Mouse (Mus musculus) ES-E14 (cell line): ENCODE measurements around the gene Per1. TPM values are rescaled to one million over a fixed set of nuclear protein-coding genes. Genes with fewer than 3 reads are reported as not detected.

Source experiments
- DNase-seq: peaks from one replicate; pipeline ENCODE4 v3.0.0-alpha.2; 2013; ENCODE audit warnings: low read depth, low spot score
- H3K27ac ChIP-seq: 2 replicates; pipeline ENCODE4 v1.5.1; 2012; ENCODE audit warnings: low read depth, mild to moderate bottlenecking, low read length, moderate library complexity, mixed read lengths; ENCODE audit not compliant: poor library complexity, insufficient read depth, severe bottlenecking
- H3K36me3 ChIP-seq: 2 replicates; pipeline ENCODE4 v1.6.1; 2012; ENCODE audit warnings: mild to moderate bottlenecking, low read length, moderate library complexity, mixed read lengths; ENCODE audit not compliant: control insufficient read depth, poor library complexity, insufficient read depth, severe bottlenecking
- H3K4me1 ChIP-seq, 2 experiments: fragments of 150-350 bp in 1 of 2; sonication (generic) in 1 of 2; 2 replicates each; pipeline ENCODE4 v1.6.1; 2012; ENCODE audit warnings: low read length in 2 of 2, mild to moderate bottlenecking in 1 of 2, mixed read lengths in 1 of 2; ENCODE audit not compliant: control insufficient read depth in 2 of 2, insufficient read depth in 2 of 2, poor library complexity in 1 of 2
- H3K4me3 ChIP-seq, 2 experiments: fragments of 150-350 bp in 1 of 2; sonication (generic) in 1 of 2; 2 replicates each; pipeline ENCODE4 v1.5.1; 2012; ENCODE audit warnings: low read length in 2 of 2, low read depth in 1 of 2, mild to moderate bottlenecking in 1 of 2, mixed read lengths in 1 of 2; ENCODE audit not compliant: insufficient read depth in 1 of 2, poor library complexity in 1 of 2, severe bottlenecking in 1 of 2
- H3K9ac ChIP-seq: 2 replicates; pipeline ENCODE4 v1.6.1; 2012; ENCODE audit warnings: low read depth, mild to moderate bottlenecking, low read length, mixed read lengths; ENCODE audit not compliant: poor library complexity, insufficient read depth, severe bottlenecking
- H3K9me3 ChIP-seq: fragments of 150-350 bp; sonication (generic); 2 replicates; pipeline ENCODE4 v1.6.1; 2012; ENCODE audit warnings: low read depth, mild to moderate bottlenecking, low read length; ENCODE audit not compliant: control insufficient read depth, insufficient read depth
- CHD2 ChIP-seq: IDR thresholded peaks from 2 replicates; pipeline ENCODE4 v1.6.1; 2014; ENCODE audit warnings: mild to moderate bottlenecking, low read depth, low read length, inconsistent platforms
- HCFC1 ChIP-seq: IDR thresholded peaks from 2 replicates; pipeline ENCODE4 v1.6.1; 2012; ENCODE audit warnings: low read length, inconsistent platforms, borderline replicate concordance; ENCODE audit not compliant: insufficient read depth
- MAFK ChIP-seq: IDR thresholded peaks from 2 replicates; pipeline ENCODE4 v1.6.1; 2014; ENCODE audit warnings: mild to moderate bottlenecking, low read depth, low read length, inconsistent platforms; ENCODE audit not compliant: insufficient read depth
- ZC3H11A ChIP-seq: IDR thresholded peaks from 2 replicates; pipeline ENCODE4 v1.6.1; 2012; ENCODE audit warnings: low read depth, mild to moderate bottlenecking, inconsistent platforms, low read length, borderline replicate concordance
- ZNF384 ChIP-seq: IDR thresholded peaks from 2 replicates; pipeline ENCODE4 v1.6.1; 2012; ENCODE audit warnings: low read depth, low read length, inconsistent platforms
- in situ Hi-C, 2 experiments: fragments of 600-800 bp; cut with MboI; formaldehyde crosslinking; loops; one replicate each; pipeline ENCODE4 v1.15.1; 2025; ENCODE audit warnings: low sequenced_read_pairs in 2 of 2, inconsistent platforms in 1 of 2; ENCODE audit not compliant: unreplicated experiment in 2 of 2
- total RNA-seq: library from RNA; depleted of rRNA; stranded (reverse); fragments of 300-350 nt; gene quantifications from 2 replicates; pipeline ENCODE4 v1.2.3, GENCODE M21; 2012

The Per1 gene
- total RNA-seq, 1 experiment, result 6.0 TPM

DNA sequence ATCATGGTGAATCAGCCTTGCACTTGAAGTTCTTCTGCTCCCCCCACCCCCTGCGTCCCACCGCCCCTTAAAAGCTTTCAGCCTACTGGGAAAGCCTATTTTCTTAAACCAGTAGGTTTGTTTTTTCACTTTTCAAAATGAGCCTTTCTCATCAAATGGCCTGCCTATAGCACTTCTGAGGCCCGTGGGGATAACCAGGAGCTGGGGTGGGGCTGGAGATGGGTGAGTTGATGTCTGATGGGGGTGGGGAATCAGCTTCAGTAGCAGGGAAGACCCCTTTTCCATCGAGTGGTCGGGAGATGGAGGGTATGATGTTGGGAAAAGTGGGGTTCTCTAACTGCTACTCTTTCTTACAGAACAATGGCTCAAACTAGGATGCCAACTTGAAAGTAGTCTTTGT is 21.8 kb downstream of the Per1 start:
- in situ Hi-C loops, result no loop called here
- H3K4me3 ChIP-seq, result no peak overlapping the region
- DNase-seq, result no peak
- peaks cover 0 to 4% of the 10 kb centered on the region in 2 experiments; a peak in 1 of 4 replicates for H3K4me1 ChIP-seq
- no peak overlapping the region for H3K9ac ChIP-seq
- TF ChIP-seq CHD2 (no peak), ZNF384 (no peak), MAFK (no peak), HCFC1 (no peak), ZC3H11A (no peak)
- H3K36me3 ChIP-seq, result no peaks in the 10 kb centered on the region
- H3K9me3 ChIP-seq, result no peaks in the 10 kb centered on the region
- no peak overlapping the region for H3K27ac ChIP-seq

DNA sequence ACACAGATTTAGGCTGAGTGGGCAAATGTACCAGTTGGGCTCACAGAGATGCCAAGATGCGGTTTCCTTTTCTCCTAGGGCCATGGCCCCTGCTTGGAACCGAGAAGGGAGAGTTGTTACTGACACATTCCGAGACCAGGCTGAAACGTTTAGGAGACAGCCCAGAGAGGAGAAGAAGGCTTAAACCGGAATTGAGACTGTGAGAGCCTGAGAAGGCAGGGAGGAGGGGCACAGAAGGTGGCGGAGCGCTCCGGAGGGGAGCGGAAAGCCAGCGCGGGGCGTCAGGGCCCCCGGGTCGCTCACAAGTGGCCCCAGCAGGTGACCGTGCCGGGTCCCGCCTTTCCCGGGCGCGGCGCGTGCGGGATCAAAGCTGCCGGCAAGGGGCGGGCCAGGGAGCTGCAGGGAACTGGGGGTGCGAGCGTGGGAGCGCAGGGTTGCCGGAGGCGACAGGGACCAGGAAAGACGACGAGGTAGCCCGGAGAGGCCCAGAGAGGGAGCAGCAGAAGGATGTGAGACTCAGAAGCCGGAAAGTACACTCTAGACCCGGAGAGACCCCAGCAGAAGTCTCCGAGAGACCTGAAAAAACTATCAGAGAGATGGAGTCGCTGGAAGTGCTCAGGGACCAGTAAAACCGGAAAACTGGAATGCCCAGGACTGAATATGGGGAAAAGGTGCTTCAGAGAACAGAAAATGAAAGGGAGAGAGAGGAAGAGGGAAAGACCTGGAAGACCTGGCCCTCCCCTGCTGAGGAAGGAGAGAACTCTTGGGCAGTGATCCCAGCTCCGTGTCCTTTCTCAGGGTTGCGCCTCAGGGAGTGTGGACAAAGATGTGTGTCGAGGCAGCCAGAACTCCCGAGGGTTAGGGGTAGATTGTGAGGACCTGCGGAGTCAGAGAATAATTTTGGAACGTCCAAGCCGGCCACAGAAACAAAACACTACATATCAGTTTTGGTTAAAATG is 23.0 kb downstream of the Per1 start:
- in situ Hi-C loops, result no loop called here
- Histone ChIP-seq H3K9ac (0 out of 2 replicates have a peak overlapping the region, but pooled peaks have one; percentile 9), H3K36me3 (no peaks in the 10 kb centered on the region), H3K27ac (no peak overlapping the region), H3K4me1 (peaks cover 0 to 4% of the 10 kb centered on the region in 2 experiments; a peak in 1 of 4 replicates), H3K4me3 (peak overlapping the region; percentile 59 to 72), H3K9me3 (no peaks in the 10 kb centered on the region)
- no peak for DNase-seq
- TF ChIP-seq ZC3H11A (no peak), CHD2 (no peak), HCFC1 (no peak), ZNF384 (no peak), MAFK (no peak)

DNA sequence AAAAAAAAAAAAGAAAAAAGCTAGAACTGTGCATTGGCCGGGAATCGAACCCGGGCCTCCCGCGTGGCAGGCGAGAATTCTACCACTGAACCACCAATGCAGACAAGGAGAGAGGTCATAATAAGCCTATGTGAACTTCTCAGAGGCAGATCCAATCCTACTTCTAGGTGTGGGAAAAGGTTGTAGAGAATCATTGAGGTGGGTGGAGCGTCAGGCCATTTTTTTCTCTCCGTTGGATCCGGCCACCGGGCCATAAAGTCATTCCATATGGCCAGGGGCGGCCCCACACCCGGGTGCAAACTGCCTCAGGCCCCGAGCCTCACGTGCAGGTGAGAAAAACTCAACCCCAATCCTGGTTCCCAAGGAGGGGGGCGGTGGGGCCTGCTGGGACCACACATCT is 23.7 kb downstream of the Per1 start:
- Histone ChIP-seq H3K4me3 (peak overlapping the region; percentile 59 to 72), H3K9me3 (no peaks in the 10 kb centered on the region), H3K9ac (no peak overlapping the region), H3K4me1 (peaks cover 0 to 4% of the 10 kb centered on the region in 2 experiments; a peak in 1 of 4 replicates), H3K27ac (no peak overlapping the region), H3K36me3 (no peaks in the 10 kb centered on the region)
- no peak for DNase-seq
- no peak for TF ChIP-seq ZC3H11A
- TF ChIP-seq ZNF384, result peak; percentile 95
- peak; percentile 94 for TF ChIP-seq MAFK
- TF ChIP-seq CHD2, result no peak
- no peak for TF ChIP-seq HCFC1
- in situ Hi-C loops, result no loop called here

DNA sequence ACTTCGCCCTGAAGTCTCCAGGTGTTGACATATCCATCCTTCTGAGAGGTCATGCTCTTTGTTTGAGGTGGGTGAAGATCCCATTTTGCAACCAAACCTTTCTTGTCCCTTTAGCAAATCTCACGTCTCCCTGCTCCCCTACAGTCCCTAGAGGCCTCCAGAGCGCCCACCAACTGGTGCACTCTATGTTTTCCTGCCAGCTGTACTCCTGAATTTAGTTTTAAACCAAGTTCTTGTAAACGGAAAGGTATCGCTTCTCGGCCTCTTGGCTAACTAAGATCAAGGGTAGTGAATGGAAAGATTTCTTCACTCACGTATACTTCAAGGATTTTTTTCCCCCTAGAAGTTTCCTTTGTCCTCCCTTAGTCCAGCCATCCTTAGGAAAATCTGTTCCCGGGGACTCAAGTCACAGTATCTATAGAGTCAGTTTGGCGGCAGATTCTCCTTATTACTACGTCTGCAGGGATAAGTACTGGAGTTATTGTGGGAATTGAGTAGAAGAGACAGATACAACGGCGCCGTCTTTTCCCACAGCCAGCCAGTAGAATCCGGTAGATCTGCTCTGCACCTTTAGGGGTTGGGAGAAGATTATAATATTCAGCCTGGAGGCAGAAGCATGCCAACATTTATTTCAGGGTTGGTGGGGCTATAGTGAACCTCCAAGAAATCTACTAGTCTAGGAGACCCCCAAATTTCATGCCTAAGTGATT is 24.6 kb downstream of the Per1 start:
- in situ Hi-C loops, result no loop called here
- no peak for DNase-seq
- H3K9me3 ChIP-seq, result no peaks in the 10 kb centered on the region
- H3K4me3 ChIP-seq, result 0 out of 4 replicates have a peak overlapping the region, but pooled peaks of 1 of the 2 experiments have one; percentile 9
- H3K4me1 ChIP-seq, result peaks cover 0 to 4% of the 10 kb centered on the region in 2 experiments; a peak in 1 of 4 replicates
- H3K27ac ChIP-seq, result no peak overlapping the region
- H3K9ac ChIP-seq, result no peak overlapping the region
- no peak for TF ChIP-seq ZNF384
- no peak for TF ChIP-seq MAFK
- no peak for TF ChIP-seq ZC3H11A
- TF ChIP-seq HCFC1, result no peak
- TF ChIP-seq CHD2, result no peak
- H3K36me3 ChIP-seq, result no peaks in the 10 kb centered on the region
